Mouse (Mus musculus): ENCODE measurements around the gene Trappc12. TPM values are rescaled to one million over a fixed set of nuclear protein-coding genes. Genes with fewer than 3 reads are reported as not detected.

Trappc12 gene
- total RNA-seq, 2 experiments from 2014 or later = 18.2 to 22.5 TPM

- intact Hi-C loops (cut with DNase I) = no loop called here
- no peak for DNase-seq
- peak; percentile 10; the same call in 1 of the 2 replicates for TF ChIP-seq CTCF (IDR thresholded peaks at IDR 0.05)
- Histone ChIP-seq H3K27ac (no peak overlapping the region), H3K4me3 (peak overlapping the region; percentile 83; the same call in 1 of the 2 replicates)
Measured at GRCm38 (mm10) chr12:28674038-28674720, 76.1 kb downstream of the Trappc12 start.

DNA sequence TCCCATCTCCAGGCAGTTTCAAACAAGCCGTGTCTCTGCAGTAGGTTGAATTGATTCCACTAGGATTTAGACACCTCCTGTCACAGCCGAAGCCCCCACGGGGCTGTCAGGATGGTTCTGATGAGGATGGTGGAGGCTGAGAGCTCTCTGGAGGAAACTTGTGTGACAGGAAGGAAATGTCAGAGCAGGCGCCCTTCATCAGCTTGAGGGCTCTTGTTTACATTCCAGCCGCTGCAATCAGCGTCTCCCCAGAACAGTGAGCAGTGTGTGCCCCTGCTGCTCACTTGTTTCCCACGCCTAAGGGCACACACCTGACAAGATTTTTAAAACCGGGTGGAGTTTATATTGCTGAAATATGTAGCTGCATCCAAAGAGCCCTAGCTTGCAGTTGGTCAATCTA is 83.0 kb downstream of the Trappc12 start:
- no peak overlapping the region for H3K4me3 ChIP-seq
- no peak overlapping the region for H3K27ac ChIP-seq
- intact Hi-C loops (cut with DNase I) = no loop called here
- TF ChIP-seq CTCF (IDR thresholded peaks at IDR 0.05) = no peak
- no peak for DNase-seq

DNA sequence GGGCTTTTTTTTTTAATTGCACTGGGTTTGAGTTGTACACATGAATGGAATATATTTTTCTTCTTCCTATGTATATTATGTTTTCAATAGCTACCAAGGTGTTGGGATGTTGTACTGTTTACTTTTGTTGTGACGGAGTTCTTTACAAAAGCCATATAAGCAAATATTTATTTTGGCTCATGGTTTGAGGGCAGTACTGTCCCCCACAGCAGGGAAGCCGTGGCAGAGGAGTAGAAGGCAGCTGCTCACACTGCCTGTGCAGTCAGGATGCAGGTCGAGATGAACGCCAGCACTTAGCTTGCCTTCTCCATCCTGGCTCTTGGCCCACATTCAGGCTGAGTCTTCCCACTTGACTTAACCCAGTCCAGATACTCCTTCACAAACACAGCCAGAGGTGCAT is 83.5 kb downstream of the Trappc12 start:
- Histone ChIP-seq H3K27ac (no peak overlapping the region), H3K4me3 (no peak overlapping the region)
- TF ChIP-seq CTCF (IDR thresholded peaks at IDR 0.05) = no peak
- DNase-seq = no peak
- intact Hi-C loops (cut with DNase I) = no loop called here

DNA sequence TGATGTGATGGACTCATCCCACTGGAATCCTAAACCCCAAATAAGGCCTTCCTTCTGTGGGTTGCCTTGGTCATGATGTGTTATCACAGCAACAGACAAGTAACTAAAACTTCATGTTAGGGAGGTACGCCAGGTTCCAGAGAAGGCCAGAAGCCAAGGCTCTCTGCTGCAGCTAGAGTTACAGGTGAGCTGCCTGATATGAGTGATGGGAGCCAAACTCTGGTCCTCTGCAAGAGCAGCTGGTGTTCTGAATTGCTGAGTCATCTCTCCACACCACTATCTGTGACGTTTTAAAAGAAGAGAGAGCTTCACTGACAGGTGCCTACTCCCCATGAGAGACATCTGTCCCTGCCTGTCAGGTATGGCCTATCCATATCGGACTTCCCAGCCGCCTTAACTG is 87.6 kb downstream of the Trappc12 start:
- DNase-seq = peak; percentile 63
- intact Hi-C loops (cut with DNase I) = no loop called here
- TF ChIP-seq CTCF (IDR thresholded peaks at IDR 0.05) = no peak
- Histone ChIP-seq H3K27ac (no peak overlapping the region), H3K4me3 (no peak overlapping the region)

DNA sequence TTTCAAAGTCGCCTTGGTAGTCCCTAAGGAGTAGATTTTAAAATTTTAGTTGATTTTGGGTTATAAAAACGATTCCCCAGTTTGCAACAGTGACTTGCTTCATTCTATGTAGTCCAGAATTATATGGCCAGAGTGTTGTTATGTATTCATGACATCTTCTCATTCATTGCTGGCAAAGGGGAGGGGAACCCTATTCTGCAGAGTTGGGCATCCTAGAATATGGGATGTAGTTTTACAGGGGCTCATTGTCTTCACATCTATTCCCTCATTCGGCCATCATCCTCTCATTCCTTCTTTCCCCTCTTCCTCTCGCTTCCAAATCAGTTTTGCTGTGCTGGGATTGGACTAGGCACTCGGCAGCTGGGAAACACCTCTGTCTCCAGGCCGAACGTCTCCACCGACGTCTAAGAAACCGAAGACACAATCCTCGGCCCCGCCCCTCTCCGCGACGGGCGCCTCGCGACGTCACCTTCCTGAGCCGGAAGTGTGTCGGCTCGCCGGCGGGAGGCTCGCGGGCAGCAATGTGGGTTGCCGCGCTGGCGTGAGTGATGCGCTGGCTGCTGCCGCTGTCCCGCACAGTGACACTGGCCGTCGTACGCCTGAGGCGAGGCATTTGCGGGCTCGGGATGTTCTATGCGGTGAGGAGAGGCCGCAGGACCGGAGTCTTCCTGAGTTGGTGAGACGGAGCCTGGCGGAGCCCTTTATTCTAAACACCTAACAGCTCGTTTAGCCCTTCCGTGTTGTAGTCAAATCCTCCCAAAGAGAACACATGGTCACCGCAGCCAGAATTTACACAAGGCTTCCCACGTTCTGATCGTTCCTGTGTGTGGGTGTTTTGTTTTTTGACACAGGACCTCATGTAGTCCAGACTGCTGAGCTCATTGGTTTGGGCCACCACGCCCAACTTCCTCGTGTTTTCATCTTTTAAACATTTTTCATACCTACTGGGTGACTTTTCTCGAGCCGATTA is 100.8 kb downstream of the Trappc12 start, which contains the start of gene Rnaseh1:
Gene Rnaseh1, plus strand, starts transcription at position 462 of the 970 bp plus-strand sequence.
- H3K4me3 ChIP-seq = peak within 1 kb of the TSS; percentile 79
- H3K27ac ChIP-seq = peak within 1 kb of the TSS; percentile 89
- DNase-seq = peak; percentile 92
- intact Hi-C loops (cut with DNase I) = no loop called here
- TF ChIP-seq CTCF (IDR thresholded peaks at IDR 0.05) = no peak

Small RNA genes within 50 kb of the gene (microRNA-seq; reads per million reads assigned to microRNA genes)
- gene Mir6937 = not detected

Other genes with a start within 250 kb of the Trappc12 start
- not detected for gene Dcdc2c, start 198.1 kb downstream of the Trappc12 start, total RNA-seq (2021)
- gene Allc, start 167.9 kb downstream of the Trappc12 start, total RNA-seq (2021) = not detected
- gene Colec11, start 127.1 kb downstream of the Trappc12 start, total RNA-seq (2021) = under 1 TPM; 0.28 to 0.56 TPM
- gene Rps7, start 114.5 kb downstream of the Trappc12 start, total RNA-seq (2021) = 100 to 1,000 TPM; 152 to 244 TPM
- gene Rnaseh1, start 100.9 kb downstream of the Trappc12 start, total RNA-seq (2021) = 1 to 10 TPM; 6.2 to 7.7 TPM
- 10 to 100 TPM; 59.4 to 84.7 TPM for gene Adi1, start 75.2 kb downstream of the Trappc12 start, total RNA-seq (2021)
- 1 to 10 TPM; 6.5 to 7.2 TPM for gene Eipr1, start 1.3 kb upstream of the Trappc12 start, total RNA-seq (2021)

Measured in gastrocnemius, adult 2 months (tissue).